Mouse (Mus musculus) myocyte (in vitro differentiated cells): ENCODE data around the gene Gm10964.

ENCODE experiments used
- CEBPB ChIP-seq: IDR thresholded peaks from 2 replicates; pipeline ENCODE4 v1.6.1; 2011; ENCODE audit warnings: mild to moderate bottlenecking, moderate library complexity; ENCODE audit not compliant: poor library complexity, insufficient read depth, severe bottlenecking
- MAX ChIP-seq: IDR thresholded peaks from one replicate; pipeline ENCODE4 v1.6.1; 2011; ENCODE audit warnings: low read depth, mild to moderate bottlenecking, control low read depth
- MYOG ChIP-seq, 3 experiments: IDR thresholded peaks; one replicate each; pipeline ENCODE4 v1.6.1; 2011; ENCODE audit warnings: control low read depth in 2 of 3, low read depth in 2 of 3, mild to moderate bottlenecking in 2 of 3; ENCODE audit not compliant: insufficient read length in 2 of 3, control insufficient read depth in 1 of 3, insufficient read depth in 1 of 3
- POLR2A ChIP-seq: IDR thresholded peaks from one replicate; pipeline ENCODE4 v1.6.1; 2011; ENCODE audit warnings: low read depth, mild to moderate bottlenecking, control low read depth, moderate library complexity; ENCODE audit not compliant: insufficient read length
- POLR2AphosphoS2 ChIP-seq: IDR thresholded peaks from one replicate; pipeline ENCODE4 v1.6.1; 2011; ENCODE audit warnings: low read depth, control low read depth; ENCODE audit not compliant: insufficient read length
- REST ChIP-seq: IDR thresholded peaks from one replicate; pipeline ENCODE4 v1.6.1; 2011; ENCODE audit warnings: mild to moderate bottlenecking, control low read depth, moderate library complexity; ENCODE audit not compliant: insufficient read depth, insufficient read length

GRCm38 (mm10) chr3:103727813-103728326 lies 11.3 kb upstream of the Gm10964 start:
- TF ChIP-seq POLR2A, result no peak
- TF ChIP-seq REST, result no peak
- no peak for TF ChIP-seq MAX
- peak in 1 of 3 experiments; percentile 17 for TF ChIP-seq MYOG (IDR thresholded peaks at IDR 0.05; ENCODE audit: control insufficient read depth in 1 of 3, insufficient read depth in 1 of 3, insufficient read length in 2 of 3, low read depth in 2 of 3)
- no peak for TF ChIP-seq CEBPB
- TF ChIP-seq POLR2AphosphoS2, result no peak
